Mouse (Mus musculus) embryonic facial prominence, embryonic 15.5 days (tissue): ENCODE data around the gene Krt25. TPM values are rescaled to one million over a fixed set of nuclear protein-coding genes. Genes with fewer than 3 reads are reported as not detected.

Source experiments
- ATAC-seq: fragments of 200-750 bp; cut with Nextera tagmentation; 2 replicates; pipeline ENCODE4 v1.8.0; 2017; ENCODE audit warnings: low read depth, moderate TSS enrichment; ENCODE audit not compliant: insufficient number of reproducible peaks, low FRiP score, low TSS enrichment
- H3K27ac ChIP-seq: fragments of 300-500 bp; sonication (generic); replicated peaks from 2 replicates; pipeline ENCODE4 v1.5.1; 2015; ENCODE audit warnings: mild to moderate bottlenecking, inconsistent platforms
- H3K27me3 ChIP-seq: fragments of 300-500 bp; sonication (generic); 2 replicates; pipeline ENCODE4 v1.6.1; 2015; ENCODE audit warnings: inconsistent platforms
- H3K36me3 ChIP-seq: fragments of 300-500 bp; sonication (generic); 2 replicates; pipeline ENCODE4 v1.6.1; 2015; ENCODE audit warnings: mild to moderate bottlenecking, inconsistent platforms
- H3K4me1 ChIP-seq: fragments of 300-500 bp; sonication (generic); 2 replicates; pipeline ENCODE4 v1.6.1; 2015; ENCODE audit warnings: inconsistent platforms
- H3K4me2 ChIP-seq: fragments of 300-500 bp; sonication (generic); replicated peaks from 2 replicates; pipeline ENCODE4 v1.6.1; 2015; ENCODE audit warnings: mild to moderate bottlenecking, inconsistent platforms
- H3K4me3 ChIP-seq: fragments of 300-500 bp; sonication (generic); replicated peaks from 2 replicates; pipeline ENCODE4 v1.5.1; 2015; ENCODE audit warnings: mild to moderate bottlenecking, inconsistent platforms
- H3K9ac ChIP-seq: fragments of 300-500 bp; sonication (generic); 2 replicates; pipeline ENCODE4 v1.6.1; 2015; ENCODE audit warnings: inconsistent platforms
- H3K9me3 ChIP-seq: fragments of 300-500 bp; sonication (generic); replicated peaks from 2 replicates; pipeline ENCODE4 v1.6.1; 2016; ENCODE audit warnings: inconsistent platforms
- WGBS: fragments of 180-500 bp; shearing (Covaris S2); methylation state at CpG from one replicate; pipeline ENCODE4 v1.1.7; 2015; 5-methylcytosine and 5-hydroxymethylcytosine counted together
- polyA plus RNA-seq: library from polyadenylated mRNA; unstranded; fragments of >200 nt; fragmentation: Nextera tagmentation; extraction: Ambion mirVana; gene quantifications from 2 replicates; pipeline ENCODE4 v1.2.1, GENCODE M21; 2015

Gene Krt25
- polyA plus RNA-seq, 1 experiment from 2014 or later: 26.1 TPM

GRCm38 (mm10) chr11:99276786-99277185 is 46.0 kb downstream of the Krt25 start:
- WGBS: 31% methylated on average over 7 of the region's 7 CpGs
- Histone ChIP-seq H3K9me3 (no peaks in the 10 kb centered on the region), H3K4me2 (no peak overlapping the region), H3K27me3 (peaks cover 3% of the 10 kb centered on the region; the same call in 1 of the 2 replicates), H3K4me3 (no peak overlapping the region), H3K4me1 (peaks cover 3% of the 10 kb centered on the region; the same call in 1 of the 2 replicates), H3K36me3 (no peaks in the 10 kb centered on the region), H3K9ac (no peak overlapping the region), H3K27ac (0 out of 2 replicates have a peak overlapping the region, but pooled peaks have one; percentile 44)
- no peak for ATAC-seq

GRCm38 (mm10) chr11:99275624-99276023 is 47.1 kb downstream of the Krt25 start:
- no peak overlapping the region for H3K4me3 ChIP-seq
- H3K36me3 ChIP-seq: no peaks in the 10 kb centered on the region
- ATAC-seq: no peak
- WGBS: 60% methylated on average over 6 of the region's 6 CpGs
- no peak overlapping the region for H3K9ac ChIP-seq
- H3K27ac ChIP-seq: no peak overlapping the region
- H3K9me3 ChIP-seq: no peaks in the 10 kb centered on the region
- H3K27me3 ChIP-seq: peaks cover 3% of the 10 kb centered on the region; the same call in 1 of the 2 replicates
- H3K4me1 ChIP-seq: peaks cover 3% of the 10 kb centered on the region; the same call in 1 of the 2 replicates
- no peak overlapping the region for H3K4me2 ChIP-seq

- ATAC-seq: no peak
- WGBS: 86% methylated on average over 4 of the region's 4 CpGs
- Histone ChIP-seq H3K9ac (no peak overlapping the region), H3K4me2 (no peak overlapping the region), H3K27ac (no peak overlapping the region), H3K9me3 (no peaks in the 10 kb centered on the region), H3K36me3 (no peaks in the 10 kb centered on the region), H3K4me1 (peaks cover 3% of the 10 kb centered on the region; the same call in 1 of the 2 replicates), H3K27me3 (peaks cover 3% of the 10 kb centered on the region; the same call in 1 of the 2 replicates), H3K4me3 (no peak overlapping the region)
These were observed 50.0 kb downstream of the Krt25 start for GRCm38 (mm10) chr11:99272721-99273120.

GRCm38 (mm10) chr11:99269192-99269591 is 53.6 kb downstream of the Krt25 start:
- H3K9ac ChIP-seq: no peak overlapping the region
- no peak overlapping the region for H3K4me2 ChIP-seq
- ATAC-seq: no peak
- no peaks in the 10 kb centered on the region for H3K36me3 ChIP-seq
- H3K4me3 ChIP-seq: no peak overlapping the region
- 0 out of 2 replicates have a peak overlapping the region, but pooled peaks have one; percentile 4 for H3K27ac ChIP-seq
- H3K4me1 ChIP-seq: no peaks in the 10 kb centered on the region
- 70% methylated on average over 7 of the region's 7 CpGs for WGBS
- H3K9me3 ChIP-seq: no peaks in the 10 kb centered on the region
- peaks cover 3% of the 10 kb centered on the region; the same call in 1 of the 2 replicates for H3K27me3 ChIP-seq

GRCm38 (mm10) chr11:99265796-99266195 is 57.0 kb downstream of the Krt25 start:
- Histone ChIP-seq H3K27me3 (no peaks in the 10 kb centered on the region), H3K9ac (no peak overlapping the region), H3K36me3 (no peaks in the 10 kb centered on the region), H3K9me3 (no peaks in the 10 kb centered on the region), H3K4me2 (no peak overlapping the region), H3K27ac (no peak overlapping the region), H3K4me3 (no peak overlapping the region), H3K4me1 (no peaks in the 10 kb centered on the region)
- no peak for ATAC-seq
- 52% methylated on average over 9 of the region's 9 CpGs for WGBS

Other genes with a start within 250 kb of the Krt25 start
- gene Tns4, start 233.6 kb downstream of the Krt25 start, polyA plus RNA-seq: 2.7 and 2.8 TPM in 2 replicates
- 0.57 and 0.59 TPM in 2 replicates for gene Ccr7, start 167.9 kb downstream of the Krt25 start, polyA plus RNA-seq
- 228 and 240 TPM in 2 replicates for gene Smarce1, start 91.9 kb downstream of the Krt25 start, polyA plus RNA-seq
- 0.71 and 0.79 TPM in 2 replicates for gene Krt222, start 78.9 kb downstream of the Krt25 start, polyA plus RNA-seq
- gene Krt24, start 37.7 kb downstream of the Krt25 start, polyA plus RNA-seq: 2.9 and 4.7 TPM in 2 replicates
- gene Krt26, start 15.0 kb upstream of the Krt25 start, polyA plus RNA-seq: 1.6 and 1.7 TPM in 2 replicates
- 44.9 and 72.2 TPM in 2 replicates for gene Krt27, start 28.2 kb upstream of the Krt25 start, polyA plus RNA-seq
- gene Krt28, start 52.0 kb upstream of the Krt25 start, polyA plus RNA-seq: 19.5 and 36.8 TPM in 2 replicates
- gene Krt10, start 66.4 kb upstream of the Krt25 start, polyA plus RNA-seq: 506 and 568 TPM in 2 replicates
- 0.24 and 0.88 TPM in 2 replicates for gene Krt12, start 99.3 kb upstream of the Krt25 start, polyA plus RNA-seq
- 0.55 and 0.58 TPM in 2 replicates for gene Krt20, start 115.2 kb upstream of the Krt25 start, polyA plus RNA-seq
- gene Krt23, start 170.2 kb upstream of the Krt25 start, polyA plus RNA-seq: 37.0 and 46.2 TPM in 2 replicates
- gene Krt39, start 198.4 kb upstream of the Krt25 start, polyA plus RNA-seq: 0.16 and 0.35 TPM in 2 replicates
- gene Krt40, start 220.2 kb upstream of the Krt25 start, polyA plus RNA-seq: 0.81 and 1.5 TPM in 2 replicates
- 9.5 and 12.3 TPM in 2 replicates for gene Krtap3-3, start 227.9 kb upstream of the Krt25 start, polyA plus RNA-seq
- 2.8 and 2.9 TPM in 2 replicates for gene Krtap3-2, start 233.9 kb upstream of the Krt25 start, polyA plus RNA-seq
- 1.2 TPM in 1 of 2 replicates, not detected in the other for gene Gm11939, start 236.5 kb upstream of the Krt25 start, polyA plus RNA-seq
- 5.7 and 13.1 TPM in 2 replicates for gene Krtap3-1, start 243.7 kb upstream of the Krt25 start, polyA plus RNA-seq